Mouse (Mus musculus) kidney, embryonic 16.5 days (tissue): Measurements from ENCODE around the gene Dram1. TPM values are rescaled to one million over a fixed set of nuclear protein-coding genes. Genes with fewer than 3 reads are reported as not detected.

ENCODE experiments used
- ATAC-seq: fragments of 200-750 bp; cut with Nextera tagmentation; 2 replicates; pipeline ENCODE4 v1.8.0; 2017; ENCODE audit warnings: moderate TSS enrichment; ENCODE audit not compliant: low FRiP score, low TSS enrichment
- H3K27ac ChIP-seq: fragments of 300-500 bp; sonication (generic); 2 replicates; pipeline ENCODE4 v1.5.1; 2014; ENCODE audit warnings: low read length
- H3K27me3 ChIP-seq: fragments of 300-500 bp; sonication (generic); 2 replicates; pipeline ENCODE4 v1.6.1; 2014; ENCODE audit warnings: low read length, control low read depth, mixed read lengths; ENCODE audit not compliant: insufficient read depth
- H3K36me3 ChIP-seq: fragments of 300-500 bp; sonication (generic); 2 replicates; pipeline ENCODE4 v1.6.1; 2014; ENCODE audit warnings: low read length, control low read depth, mixed read lengths; ENCODE audit not compliant: insufficient read depth
- H3K4me1 ChIP-seq: fragments of 300-500 bp; sonication (generic); 2 replicates; pipeline ENCODE4 v1.6.1; 2014; ENCODE audit warnings: low read length, control low read depth, mixed read lengths; ENCODE audit not compliant: insufficient read depth
- H3K4me2 ChIP-seq: fragments of 300-500 bp; sonication (generic); replicated peaks from 2 replicates; pipeline ENCODE4 v1.6.1; 2014; ENCODE audit warnings: low read depth, low read length
- H3K4me3 ChIP-seq: fragments of 300-500 bp; sonication (generic); 2 replicates; pipeline ENCODE4 v1.5.1; 2014; ENCODE audit warnings: mild to moderate bottlenecking, low read length
- H3K9ac ChIP-seq: fragments of 300-500 bp; sonication (generic); replicated peaks from 2 replicates; pipeline ENCODE4 v1.6.1; 2014; ENCODE audit warnings: low read length
- H3K9me3 ChIP-seq: fragments of 300-500 bp; sonication (generic); 2 replicates; pipeline ENCODE4 v1.6.1; 2016; ENCODE audit warnings: low read length, control low read depth
- WGBS: fragments of 180-500 bp; shearing (Covaris S2); extraction: QIAGEN DNeasy Blood & Tissue Kit; methylation state at CpG from one replicate; pipeline ENCODE4 v1.1.7; 2014; 5-methylcytosine and 5-hydroxymethylcytosine counted together
- polyA plus RNA-seq: library from polyadenylated mRNA; unstranded; fragments of >200 nt; fragmentation: Nextera tagmentation; extraction: Ambion mirVana; gene quantifications from 2 replicates; pipeline ENCODE4 v1.2.1, GENCODE M21; 2015

Gene Dram1
- polyA plus RNA-seq, 1 experiment from 2014 or later: 5.3 TPM

DNA sequence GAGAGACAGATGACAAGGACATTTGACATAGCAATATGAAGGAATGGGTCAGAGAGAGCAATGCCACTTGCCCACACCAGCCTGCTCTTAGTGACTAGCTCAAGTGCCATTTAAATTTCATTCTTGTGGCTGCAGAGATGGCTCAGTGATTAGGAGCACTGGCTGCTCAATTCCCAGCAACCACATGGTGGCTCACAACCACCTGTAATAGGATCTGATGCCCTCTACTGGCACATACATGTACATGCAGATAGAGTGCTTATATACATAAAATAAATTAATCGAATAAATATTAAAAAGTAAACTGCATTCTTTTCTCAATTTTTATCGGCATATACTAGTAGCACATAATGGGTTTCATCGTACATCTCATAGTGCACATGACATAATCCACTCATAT lies 72.6 kb downstream of the Dram1 start:
- H3K27ac ChIP-seq: no peak overlapping the region
- 99% methylated on average over 3 of the region's 3 CpGs for WGBS
- no peak overlapping the region for H3K9ac ChIP-seq
- no peak for ATAC-seq
- no peak overlapping the region for H3K4me3 ChIP-seq
- no peak overlapping the region for H3K4me2 ChIP-seq
- H3K36me3 ChIP-seq: no peaks in the 10 kb centered on the region
- no peaks in the 10 kb centered on the region for H3K27me3 ChIP-seq
- H3K4me1 ChIP-seq: no peaks in the 10 kb centered on the region
- no peaks in the 10 kb centered on the region for H3K9me3 ChIP-seq

DNA sequence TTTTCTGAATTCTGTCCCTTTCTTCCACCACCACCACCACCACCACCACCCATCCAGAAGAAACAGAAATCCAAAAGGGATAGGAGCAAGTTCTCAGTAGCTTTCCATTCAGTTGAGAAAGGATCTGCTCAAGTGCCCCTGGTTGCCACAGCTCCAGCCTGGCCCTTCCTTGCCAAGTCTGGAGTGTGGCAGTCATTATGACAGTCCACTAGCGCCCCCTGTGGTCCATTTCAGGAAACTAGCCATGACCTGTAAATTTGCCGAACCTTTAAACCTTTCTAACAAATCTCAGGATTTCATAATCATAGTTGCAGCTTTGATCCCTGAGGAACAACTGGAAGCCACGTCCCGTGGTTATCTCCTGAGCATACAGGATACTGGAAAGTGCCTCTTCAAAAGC lies 74.6 kb downstream of the Dram1 start:
- Histone ChIP-seq H3K36me3 (no peaks in the 10 kb centered on the region), H3K27ac (no peak overlapping the region), H3K4me2 (no peak overlapping the region), H3K4me1 (no peaks in the 10 kb centered on the region), H3K9ac (no peak overlapping the region), H3K4me3 (no peak overlapping the region), H3K27me3 (no peaks in the 10 kb centered on the region), H3K9me3 (peaks cover 6% of the 10 kb centered on the region)
- 2% methylated on average over 4 of the region's 4 CpGs for WGBS
- ATAC-seq: 0 out of 2 replicates have a peak, but pooled peaks have one; percentile 57

DNA sequence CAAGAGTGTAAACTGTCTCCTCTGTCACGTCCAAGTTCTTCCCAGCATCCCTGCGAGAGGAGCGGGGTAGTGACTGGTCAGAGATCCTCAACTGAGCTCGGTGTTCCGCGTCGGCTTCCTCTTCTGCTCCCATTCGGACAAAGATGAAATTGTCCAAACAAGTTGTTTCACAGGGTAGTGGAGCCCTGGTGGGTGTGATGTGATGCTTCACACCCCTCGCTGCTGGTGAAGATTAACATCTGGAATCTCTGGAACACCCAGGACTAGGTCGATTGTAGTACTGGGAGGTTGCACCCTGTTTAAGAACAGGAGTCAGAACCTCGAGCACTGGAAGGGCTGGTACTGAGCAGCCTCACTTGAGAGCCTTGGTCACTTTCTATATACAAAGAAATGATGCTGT lies 75.8 kb downstream of the Dram1 start:
- no peak overlapping the region for H3K4me3 ChIP-seq
- 69% methylated on average over 11 of the region's 11 CpGs for whole genome bisulfite sequencing
- ATAC-seq: no peak
- H3K27me3 ChIP-seq: no peaks in the 10 kb centered on the region
- H3K4me1 ChIP-seq: no peaks in the 10 kb centered on the region
- no peak overlapping the region for H3K27ac ChIP-seq
- H3K36me3 ChIP-seq: no peaks in the 10 kb centered on the region
- H3K9me3 ChIP-seq: peaks cover 6% of the 10 kb centered on the region
- H3K9ac ChIP-seq: no peak overlapping the region
- H3K4me2 ChIP-seq: no peak overlapping the region

DNA sequence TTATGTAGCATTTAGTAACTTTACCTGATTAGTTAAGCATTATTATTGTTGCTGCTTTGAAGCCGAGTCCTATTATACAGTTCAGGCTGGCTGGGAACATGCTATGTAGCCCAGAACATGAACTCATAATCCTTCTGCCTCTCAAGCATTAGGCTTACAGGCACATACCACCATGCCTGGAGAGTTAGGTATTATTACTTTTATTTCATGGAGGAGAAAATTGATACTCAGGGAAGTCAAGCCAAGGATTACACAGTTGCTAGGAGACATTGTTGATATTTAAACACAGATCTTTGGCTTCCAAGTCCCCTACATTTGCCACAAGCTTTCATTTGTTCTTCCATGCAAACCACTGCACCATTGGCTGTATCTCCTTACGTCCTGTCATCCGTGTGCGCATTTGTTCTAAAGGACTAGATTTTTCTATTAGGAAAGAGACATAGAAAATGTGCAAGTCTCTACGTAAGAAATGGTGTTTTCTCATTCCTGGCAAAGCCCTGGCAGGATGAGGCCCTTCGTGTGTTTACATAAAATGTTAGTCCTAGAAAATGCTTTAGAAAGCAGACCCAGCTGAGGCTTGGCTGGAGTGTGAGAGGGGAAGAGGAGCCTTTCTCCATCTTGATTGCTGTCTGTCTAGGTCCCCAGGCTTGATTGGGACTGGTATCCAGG lies 76.9 kb downstream of the Dram1 start:
- ATAC-seq: no peak
- Histone ChIP-seq H3K9ac (no peak overlapping the region), H3K4me2 (no peak overlapping the region), H3K4me1 (no peaks in the 10 kb centered on the region), H3K9me3 (peaks cover 6% of the 10 kb centered on the region), H3K27me3 (no peaks in the 10 kb centered on the region), H3K27ac (no peak overlapping the region), H3K36me3 (no peaks in the 10 kb centered on the region), H3K4me3 (no peak overlapping the region)
- WGBS: 87% methylated on average over 6 of the region's 6 CpGs

DNA sequence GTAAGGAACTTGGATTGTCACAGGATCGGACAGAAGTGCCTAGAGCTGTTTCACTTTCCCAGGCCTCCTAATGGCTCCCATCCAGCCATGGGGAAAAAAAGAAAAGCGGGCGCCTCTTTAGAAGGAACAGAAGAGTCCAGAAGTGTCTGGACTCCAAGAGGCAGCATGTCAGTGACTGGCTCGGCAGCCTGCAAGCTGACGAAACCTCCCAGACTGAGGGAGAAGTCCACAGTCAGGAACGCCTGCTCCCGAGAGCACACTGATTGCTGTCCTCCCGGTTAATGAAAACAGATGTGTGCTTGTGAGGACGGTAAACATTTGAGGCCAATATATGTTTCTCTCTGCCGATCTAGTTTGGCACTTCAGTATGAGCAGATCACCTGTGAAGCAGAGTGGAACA lies 81.9 kb downstream of the Dram1 start:
- Histone ChIP-seq H3K9me3 (peaks cover 6% of the 10 kb centered on the region), H3K27me3 (no peaks in the 10 kb centered on the region), H3K4me1 (no peaks in the 10 kb centered on the region), H3K4me2 (no peak overlapping the region), H3K9ac (no peak overlapping the region), H3K4me3 (no peak overlapping the region), H3K36me3 (no peaks in the 10 kb centered on the region), H3K27ac (no peak overlapping the region)
- no peak for ATAC-seq
- WGBS: 62% methylated on average over 10 of the region's 10 CpGs

DNA sequence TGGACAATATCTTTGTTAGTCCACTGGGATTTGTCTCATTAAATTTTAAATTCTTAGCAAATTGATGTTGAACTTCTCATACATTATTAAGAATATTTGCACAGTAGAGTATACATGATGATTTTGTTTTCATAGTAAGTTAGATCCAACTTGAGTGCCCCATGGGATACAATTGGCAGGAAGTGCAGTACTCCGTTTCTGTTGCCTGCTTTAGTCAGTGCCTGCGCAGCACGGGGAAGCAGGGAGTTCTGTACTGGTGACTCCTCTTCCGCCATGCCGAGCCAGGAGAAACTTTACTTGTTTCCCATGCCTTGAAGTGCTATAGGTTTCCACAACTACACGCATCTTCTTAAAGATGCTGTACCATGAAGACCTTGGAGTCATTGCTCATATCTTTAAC lies 83.8 kb downstream of the Dram1 start:
- Histone ChIP-seq H3K27ac (no peak overlapping the region), H3K36me3 (no peaks in the 10 kb centered on the region), H3K4me2 (no peak overlapping the region), H3K9ac (no peak overlapping the region), H3K27me3 (no peaks in the 10 kb centered on the region), H3K9me3 (peaks cover 5% of the 10 kb centered on the region), H3K4me1 (no peaks in the 10 kb centered on the region), H3K4me3 (no peak overlapping the region)
- WGBS: 77% methylated on average over 6 of the region's 6 CpGs
- ATAC-seq: no peak

DNA sequence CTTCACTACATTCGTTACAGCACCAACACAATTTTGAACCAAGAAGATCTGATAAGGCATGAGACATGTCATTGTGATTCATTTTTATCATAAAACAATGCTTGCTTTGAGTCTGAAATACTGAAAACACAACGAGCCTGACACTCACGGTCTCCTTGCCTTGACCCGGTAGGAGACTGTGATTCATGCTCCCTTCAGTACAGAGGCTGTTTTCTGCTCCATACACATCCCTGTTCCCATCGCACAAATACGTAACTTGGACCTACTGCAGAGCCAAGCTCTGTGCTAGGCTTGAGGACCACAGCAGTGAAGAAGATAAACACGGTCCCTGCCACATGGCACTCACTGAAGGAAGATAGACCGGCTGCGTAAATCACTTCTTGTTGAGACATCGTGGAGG lies 90.8 kb downstream of the Dram1 start:
- no peaks in the 10 kb centered on the region for H3K9me3 ChIP-seq
- H3K27me3 ChIP-seq: no peaks in the 10 kb centered on the region
- H3K27ac ChIP-seq: no peak overlapping the region
- H3K9ac ChIP-seq: no peak overlapping the region
- no peak overlapping the region for H3K4me3 ChIP-seq
- ATAC-seq: no peak
- WGBS: 69% methylated on average over 10 of the region's 10 CpGs
- no peak overlapping the region for H3K4me2 ChIP-seq
- H3K4me1 ChIP-seq: no peaks in the 10 kb centered on the region
- no peaks in the 10 kb centered on the region for H3K36me3 ChIP-seq

DNA sequence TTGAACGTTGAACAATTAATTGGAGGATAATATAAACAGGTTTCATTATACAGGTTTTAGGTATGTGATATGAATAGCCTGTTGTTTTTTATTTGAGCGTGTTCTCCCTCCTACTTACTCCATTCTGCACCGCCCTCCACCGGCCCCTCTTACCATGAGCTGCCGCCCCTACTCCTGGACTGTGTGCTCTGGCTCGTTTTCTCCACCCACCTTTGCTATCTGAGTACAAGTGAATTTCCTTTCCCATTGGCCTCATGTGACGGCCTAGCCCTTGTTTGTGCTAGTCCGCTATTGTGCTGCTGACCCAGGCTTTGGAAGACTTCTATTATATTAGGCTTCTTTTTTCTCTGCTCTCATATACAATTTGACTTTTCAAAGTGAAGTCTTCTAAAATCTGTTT lies 91.6 kb downstream of the Dram1 start:
- no peak overlapping the region for H3K4me3 ChIP-seq
- no peaks in the 10 kb centered on the region for H3K36me3 ChIP-seq
- H3K27ac ChIP-seq: no peak overlapping the region
- H3K4me1 ChIP-seq: no peaks in the 10 kb centered on the region
- 63% methylated on average over 8 of the region's 8 CpGs for WGBS
- no peak overlapping the region for H3K4me2 ChIP-seq
- no peaks in the 10 kb centered on the region for H3K9me3 ChIP-seq
- no peak for ATAC-seq
- H3K27me3 ChIP-seq: no peaks in the 10 kb centered on the region
- no peak overlapping the region for H3K9ac ChIP-seq

DNA sequence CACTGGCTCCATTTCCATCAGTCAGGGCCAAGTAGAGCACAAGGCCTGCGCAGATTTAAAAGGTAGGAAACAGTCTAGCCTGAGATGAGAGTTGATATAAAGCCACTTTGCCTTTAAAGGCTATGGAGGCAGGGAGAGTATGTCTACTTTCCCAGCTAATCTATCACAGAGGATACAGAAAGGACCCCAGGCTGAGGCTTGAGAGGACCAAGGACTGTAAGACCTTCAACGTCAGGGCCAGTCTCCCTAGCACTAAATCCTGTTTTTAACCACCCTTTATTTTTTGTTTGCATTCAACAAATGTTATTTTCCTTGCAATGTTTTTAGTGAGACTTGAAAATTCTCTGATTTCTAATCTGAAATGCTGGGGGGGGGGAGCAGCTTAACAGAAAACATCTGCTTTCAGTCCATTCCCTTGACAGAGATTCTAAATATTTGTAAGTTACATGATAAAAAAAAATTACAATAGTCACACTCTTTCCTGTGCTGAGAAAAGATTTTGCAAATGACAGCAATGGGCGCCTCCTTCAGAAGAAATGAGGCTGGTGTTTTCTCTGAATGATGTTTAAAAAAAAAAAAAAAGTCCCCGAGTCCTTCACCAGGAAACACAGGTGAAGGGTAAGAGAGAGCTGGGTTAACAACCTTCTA lies 94.4 kb downstream of the Dram1 start:
- Histone ChIP-seq H3K36me3 (no peaks in the 10 kb centered on the region), H3K4me3 (no peak overlapping the region), H3K27me3 (no peaks in the 10 kb centered on the region), H3K4me1 (no peaks in the 10 kb centered on the region), H3K4me2 (no peak overlapping the region), H3K9ac (no peak overlapping the region), H3K27ac (peak overlapping the region; percentile 50; the same call in 1 of the 2 replicates), H3K9me3 (no peaks in the 10 kb centered on the region)
- no peak for ATAC-seq
- WGBS: 60% methylated on average over 4 of the region's 4 CpGs

DNA sequence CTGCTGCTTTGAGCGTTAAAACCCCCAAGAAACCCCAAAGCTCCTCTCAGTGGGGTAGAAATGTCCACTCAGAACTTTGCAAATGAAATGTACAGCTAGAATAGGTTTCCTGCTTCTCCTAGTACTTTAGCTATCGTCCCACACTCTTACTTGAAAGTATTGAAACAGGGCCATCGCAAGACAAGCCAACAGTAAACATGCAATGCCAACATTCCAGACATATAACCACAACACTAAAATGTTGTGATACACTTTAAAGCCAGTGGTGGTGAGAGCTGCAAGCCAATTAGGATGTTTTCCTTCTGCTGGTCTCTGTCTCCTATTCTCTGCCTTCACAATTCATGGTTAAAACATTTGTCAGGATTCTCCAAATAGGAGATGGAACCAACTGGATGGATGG lies 97.2 kb downstream of the Dram1 start:
- no peak overlapping the region for H3K9ac ChIP-seq
- H3K4me1 ChIP-seq: no peaks in the 10 kb centered on the region
- H3K9me3 ChIP-seq: no peaks in the 10 kb centered on the region
- no peaks in the 10 kb centered on the region for H3K36me3 ChIP-seq
- 90% methylated on average over 3 of the region's 3 CpGs for WGBS
- H3K27ac ChIP-seq: no peak overlapping the region
- ATAC-seq: no peak
- no peaks in the 10 kb centered on the region for H3K27me3 ChIP-seq
- H3K4me2 ChIP-seq: no peak overlapping the region
- H3K4me3 ChIP-seq: no peak overlapping the region
